Mouse (Mus musculus): ENCODE measurements around the gene Trim15.

DNA sequence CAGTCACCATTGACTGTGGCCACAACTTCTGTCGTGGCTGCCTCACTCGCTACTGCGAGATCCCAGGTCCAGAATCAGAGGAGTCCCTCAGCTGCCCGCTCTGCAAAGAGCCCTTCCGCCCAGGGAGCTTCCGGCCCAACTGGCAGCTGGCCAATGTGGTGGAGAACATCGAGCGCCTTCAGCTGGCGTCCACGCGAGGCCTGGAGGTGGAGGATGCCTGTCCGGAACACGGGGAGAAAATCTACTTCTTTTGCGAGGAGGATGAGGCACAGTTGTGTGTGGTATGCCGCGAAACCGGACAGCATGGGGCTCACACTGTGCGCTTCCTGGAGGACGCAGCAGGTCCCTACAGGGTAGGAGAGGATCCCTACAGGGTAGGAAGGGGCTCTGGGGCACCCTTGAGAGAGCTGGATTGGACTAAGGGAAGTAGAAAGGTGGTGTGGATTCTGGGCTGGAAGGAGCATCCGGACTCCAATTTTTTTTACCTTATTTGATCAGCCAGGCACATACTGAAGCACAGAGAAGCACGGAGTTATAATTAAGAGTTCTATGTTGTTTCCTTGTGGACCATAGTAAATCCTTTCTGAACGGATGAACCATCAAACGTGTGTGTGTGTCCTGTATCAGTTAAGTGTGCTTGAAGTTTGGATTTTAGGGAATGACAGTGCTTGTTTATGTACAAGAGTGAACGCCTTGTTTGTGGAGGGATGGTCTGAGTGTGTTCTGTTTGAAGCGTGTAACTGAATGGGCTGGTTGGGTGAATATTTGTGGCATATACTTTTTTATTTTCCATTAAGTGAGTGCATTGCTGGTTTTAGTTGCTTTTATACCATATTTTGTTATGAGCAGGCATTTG, 3.2 kb upstream of the Trim15 start:
- TF ChIP-seq POLR2A (IDR thresholded peaks at IDR 0.05; ENCODE audit: borderline replicate concordance, extremely low read depth, low read depth, low read length) (no peak), CTCF (IDR thresholded peaks at IDR 0.05; ENCODE audit: insufficient read depth, low read length) (no peak)

Data from lung, adult 2 months (tissue).